Mouse (Mus musculus) liver, postnatal 0 days (tissue): ENCODE data around the gene Ip6k3. TPM values are rescaled to one million over a fixed set of nuclear protein-coding genes. Genes with fewer than 3 reads are reported as not detected.

ENCODE experiments used
- ATAC-seq: fragments of 200-750 bp; cut with Nextera tagmentation; 2 replicates; pipeline ENCODE4 v1.8.0; 2017; ENCODE audit warnings: mild to moderate bottlenecking, moderate library complexity
- DNase-seq: peaks from one replicate; pipeline ENCODE4 v3.0.0-alpha.2; 2016
- H3K27ac ChIP-seq: fragments of 300-500 bp; sonication (generic); 2 replicates; pipeline ENCODE4 v1.5.1; 2014; ENCODE audit warnings: antibody characterized with exemption, moderate library complexity, mild to moderate bottlenecking, low read depth
- H3K27me3 ChIP-seq: fragments of 300-500 bp; sonication (generic); 2 replicates; pipeline ENCODE4 v1.6.1; 2014; ENCODE audit warnings: low read length, control low read depth, mixed read lengths; ENCODE audit not compliant: insufficient read depth
- H3K36me3 ChIP-seq: fragments of 300-500 bp; sonication (generic); replicated peaks from 2 replicates; pipeline ENCODE4 v1.6.1; 2014; ENCODE audit warnings: mild to moderate bottlenecking, control low read depth, low read length, moderate library complexity, mixed read lengths; ENCODE audit not compliant: insufficient read depth
- H3K4me1 ChIP-seq: fragments of 300-500 bp; sonication (generic); 2 replicates; pipeline ENCODE4 v1.6.1; 2014; ENCODE audit warnings: antibody characterized with exemption, mild to moderate bottlenecking, control low read depth; ENCODE audit not compliant: insufficient read depth
- H3K4me2 ChIP-seq: fragments of 300-500 bp; sonication (generic); 2 replicates; pipeline ENCODE4 v1.6.1; 2014; ENCODE audit warnings: low read depth, mild to moderate bottlenecking, low read length, moderate library complexity, mixed read lengths
- H3K4me3 ChIP-seq: fragments of 300-500 bp; sonication (generic); 2 replicates; pipeline ENCODE4 v1.5.1; 2014; ENCODE audit warnings: low read depth, low read length
- H3K9ac ChIP-seq: fragments of 300-500 bp; sonication (generic); replicated peaks from 2 replicates; pipeline ENCODE4 v1.6.1; 2014; ENCODE audit warnings: mild to moderate bottlenecking, moderate library complexity
- H3K9me3 ChIP-seq: fragments of 300-500 bp; sonication (generic); 2 replicates; pipeline ENCODE4 v1.6.1; 2016; ENCODE audit warnings: mild to moderate bottlenecking, control low read depth, low read length, mixed read lengths
- CTCF ChIP-seq: sonication (generic); IDR thresholded peaks from 2 replicates; pipeline ENCODE4 v1.5.1; 2016; ENCODE audit warnings: antibody characterized with exemption, low read depth
- EP300 ChIP-seq: IDR thresholded peaks from 2 replicates; pipeline ENCODE4 v1.6.1; 2016; ENCODE audit warnings: antibody characterized with exemption, low read depth, mild to moderate bottlenecking
- WGBS: fragments of 180-500 bp; shearing (Covaris S2); extraction: QIAGEN DNeasy Blood & Tissue Kit; methylation state at CpG from one replicate; pipeline ENCODE4 v1.1.7; 2014; ENCODE audit not compliant: insufficient replicate concordance; 5-methylcytosine and 5-hydroxymethylcytosine counted together
- polyA plus RNA-seq: library from polyadenylated mRNA; unstranded; fragments of >200 nt; fragmentation: Nextera tagmentation; extraction: Ambion mirVana; gene quantifications from 2 replicates; pipeline ENCODE4 v1.2.1, GENCODE M21; 2015

Ip6k3 gene
- polyA plus RNA-seq, 1 experiment from 2014 or later, result 0.06 TPM

GRCm38 (mm10) chr17:27187059-27187458 is 19.5 kb upstream of the Ip6k3 start:
- H3K36me3 ChIP-seq, result peaks cover 17% of the 10 kb centered on the region
- no peaks in the 10 kb centered on the region for H3K9me3 ChIP-seq
- H3K4me1 ChIP-seq, result no peaks in the 10 kb centered on the region
- DNase-seq, result no peak
- H3K9ac ChIP-seq, result no peak overlapping the region
- no peak overlapping the region for H3K4me2 ChIP-seq
- no peak for ATAC-seq
- no peak overlapping the region for H3K27ac ChIP-seq
- H3K4me3 ChIP-seq, result no peak overlapping the region
- no peak for TF ChIP-seq CTCF
- no peak for TF ChIP-seq EP300
- WGBS, result 64% methylated on average over 5 of the region's 5 CpGs
- H3K27me3 ChIP-seq, result no peaks in the 10 kb centered on the region

- Histone ChIP-seq H3K4me1 (no peaks in the 10 kb centered on the region), H3K27ac (no peak overlapping the region), H3K36me3 (peaks cover 9% of the 10 kb centered on the region; the same call in 1 of the 2 replicates), H3K27me3 (no peaks in the 10 kb centered on the region), H3K4me2 (no peak overlapping the region), H3K9me3 (no peaks in the 10 kb centered on the region), H3K9ac (no peak overlapping the region), H3K4me3 (no peak overlapping the region)
- 81% methylated on average over 3 of the region's 3 CpGs for WGBS
- no peak for DNase-seq
- no peak for ATAC-seq
- TF ChIP-seq CTCF (no peak), EP300 (no peak)
These were observed 18.5 kb upstream of the Ip6k3 start for GRCm38 (mm10) chr17:27186068-27186467.

- Histone ChIP-seq H3K9ac (no peak overlapping the region), H3K27ac (no peak overlapping the region), H3K4me2 (no peak overlapping the region), H3K36me3 (no peaks in the 10 kb centered on the region), H3K4me1 (no peaks in the 10 kb centered on the region), H3K27me3 (no peaks in the 10 kb centered on the region), H3K9me3 (no peaks in the 10 kb centered on the region), H3K4me3 (no peak overlapping the region)
- ATAC-seq (no peak), DNase-seq (peak; percentile 38)
- TF ChIP-seq CTCF (no peak), EP300 (no peak)
- 76% methylated on average over 12 of the region's 12 CpGs for WGBS
These were observed 16.2 kb upstream of the Ip6k3 start for GRCm38 (mm10) chr17:27183667-27184292.

- no peak for ATAC-seq
- 84% methylated on average over 5 of the region's 5 CpGs for WGBS
These were observed 14.8 kb upstream of the Ip6k3 start for GRCm38 (mm10) chr17:27182401-27182800.

GRCm38 (mm10) chr17:27181666-27182065 is 14.1 kb upstream of the Ip6k3 start:
- peak; percentile 54 for TF ChIP-seq CTCF
- TF ChIP-seq EP300, result no peak
- no peaks in the 10 kb centered on the region for H3K9me3 ChIP-seq
- H3K9ac ChIP-seq, result no peak overlapping the region
- H3K4me3 ChIP-seq, result no peak overlapping the region
- H3K27me3 ChIP-seq, result no peaks in the 10 kb centered on the region
- 37% methylated on average over 3 of the region's 3 CpGs for WGBS
- ATAC-seq, result no peak
- H3K27ac ChIP-seq, result no peak overlapping the region
- H3K4me2 ChIP-seq, result no peak overlapping the region
- no peaks in the 10 kb centered on the region for H3K4me1 ChIP-seq
- no peaks in the 10 kb centered on the region for H3K36me3 ChIP-seq
- DNase-seq, result no peak

More at GRCm38 (mm10) chr17:27182401-27182800, 14.8 kb upstream of the Ip6k3 start:
- TF ChIP-seq CTCF, result no peak
- no peaks in the 10 kb centered on the region for H3K27me3 ChIP-seq
- H3K27ac ChIP-seq, result no peak overlapping the region
- DNase-seq, result no peak
- H3K4me1 ChIP-seq, result no peaks in the 10 kb centered on the region
- no peak overlapping the region for H3K4me3 ChIP-seq
- H3K9ac ChIP-seq, result no peak overlapping the region
- no peaks in the 10 kb centered on the region for H3K9me3 ChIP-seq
- H3K4me2 ChIP-seq, result no peak overlapping the region
- no peaks in the 10 kb centered on the region for H3K36me3 ChIP-seq

- no peaks in the 10 kb centered on the region for H3K9me3 ChIP-seq
- no peak overlapping the region for H3K4me3 ChIP-seq
- H3K27me3 ChIP-seq, result no peaks in the 10 kb centered on the region
- H3K27ac ChIP-seq, result no peak overlapping the region
- no peak for TF ChIP-seq CTCF
- 54% methylated on average over 12 of the region's 12 CpGs for WGBS
- no peak overlapping the region for H3K4me2 ChIP-seq
- H3K4me1 ChIP-seq, result no peaks in the 10 kb centered on the region
- ATAC-seq (no peak), DNase-seq (no peak)
- H3K9ac ChIP-seq, result no peak overlapping the region
- no peaks in the 10 kb centered on the region for H3K36me3 ChIP-seq
These were observed 12.2 kb upstream of the Ip6k3 start for GRCm38 (mm10) chr17:27179681-27180280.
